Mouse (Mus musculus) stomach, postnatal 0 days (tissue): Measurements from ENCODE around the gene Mylpf.

Experiments used
- CTCF ChIP-seq: IDR thresholded peaks from 2 replicates; pipeline ENCODE4 v1.5.1; 2016; ENCODE audit warnings: antibody characterized with exemption, low read depth, mild to moderate bottlenecking, moderate library complexity
- EP300 ChIP-seq: optimal IDR thresholded peaks from 2 replicates; pipeline ENCODE3; 2016; ENCODE audit warnings: antibody characterized with exemption

GRCm38 (mm10) chr7:127256518-127256917 lies 47.8 kb downstream of the Mylpf start:
- no peak for TF ChIP-seq EP300
- no peak for TF ChIP-seq CTCF
